Mouse (Mus musculus) G1E (cell line): ENCODE data around the gene Atg2b.

Experiments
- CTCF ChIP-seq: IDR thresholded peaks from 2 replicates; pipeline ENCODE4 v1.5.1; 2012; ENCODE audit warnings: low read depth, low read length, inconsistent platforms, mixed read lengths
- GATA1 ChIP-seq: IDR thresholded peaks from 2 replicates; pipeline ENCODE4 v1.6.1; 2012; ENCODE audit warnings: borderline replicate concordance, low read length, inconsistent platforms, mixed read lengths
- POLR2AphosphoS5 ChIP-seq: IDR thresholded peaks from 2 replicates; pipeline ENCODE4 v1.6.1; 2012; ENCODE audit warnings: low read depth, low read length, inconsistent platforms; ENCODE audit not compliant: insufficient replicate concordance
- TAL1 ChIP-seq: conservative IDR thresholded peaks from 2 replicates; pipeline ENCODE4 v1.6.1; 2012; ENCODE audit warnings: low read depth, low read length, inconsistent platforms, mixed read lengths

GRCm38 (mm10) chr12:105597135-105597534 is 87.9 kb downstream of the Atg2b start:
- TF ChIP-seq CTCF = no peak
- TF ChIP-seq TAL1 = no peak
- no peak for TF ChIP-seq GATA1
- no peak for TF ChIP-seq POLR2AphosphoS5
